Mouse (Mus musculus) gastrocnemius, postnatal 36 days (tissue): Measurements from ENCODE around the gene Slc5a5. TPM values are rescaled to one million over a fixed set of nuclear protein-coding genes. Genes with fewer than 3 reads are reported as not detected.

Experiments used
- DNase-seq, 2 experiments: peaks; one replicate each; pipeline ENCODE4 v3.0.0; 2022
- intact Hi-C: fragments of 180-260 bp; cut with DNase I; formaldehyde crosslinking; loops from one replicate; pipeline ENCODE4 v1.15.1; 2025
- long read RNA-seq, 2 experiments: library from polyadenylated mRNA; stranded (forward); transcript quantifications; one replicate each; pipeline ENCODE4 v2.0.0; 2021
- total RNA-seq, 2 experiments: library from RNA; stranded (reverse); gene quantifications; 2 replicates each; pipeline ENCODE4 v1.2.3; 2021

Slc5a5 gene
- total RNA-seq, result under 1 TPM in 1 of 2 experiments, not detected in 1; 0.10 TPM
- long read RNA-seq, experiment 1, result 0 reads
- long read RNA-seq, experiment 2, result 0 reads

- intact Hi-C loops, result loop anchor here (10.0 kb wide), 1 partner anchor 313 kb away; no protein-coding TSS in a partner anchor
- DNase-seq, result no peak
These were observed at the start of gene Slc5a5 for GRCm38 (mm10) chr8:70892022-70892895. Slc5a5 (minus strand) TSS chr8:70892757.

- DNase-seq, result no peak
- intact Hi-C loops, result no loop called here
These were observed 48.9 kb upstream of the Slc5a5 start for GRCm38 (mm10) chr8:70941478-70941877.

DNA sequence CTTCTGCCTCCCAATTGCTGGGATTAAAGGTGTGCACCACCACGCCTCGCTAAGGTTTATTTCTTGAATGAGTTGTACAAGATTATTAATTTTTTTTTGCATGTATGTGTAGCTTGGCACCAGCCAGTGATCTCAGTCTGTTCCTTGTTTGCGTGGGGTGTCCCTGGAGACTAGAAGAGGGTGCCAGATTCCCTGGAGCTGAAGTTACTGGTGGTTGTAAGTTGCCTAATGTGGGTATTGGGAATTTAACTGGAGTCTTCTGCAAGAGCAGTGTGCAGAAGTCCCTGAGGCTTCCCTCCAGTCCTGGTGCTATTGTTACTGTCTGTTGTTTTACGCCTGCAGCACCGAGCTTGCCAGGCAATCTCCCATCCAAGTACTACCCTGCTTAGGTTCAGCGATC lies 44.6 kb upstream of the Slc5a5 start:
- intact Hi-C loops, result no loop called here
- DNase-seq, result no peak

- no peak for DNase-seq
- intact Hi-C loops, result no loop called here
These were observed 42.2 kb upstream of the Slc5a5 start for GRCm38 (mm10) chr8:70934786-70935185.

DNA sequence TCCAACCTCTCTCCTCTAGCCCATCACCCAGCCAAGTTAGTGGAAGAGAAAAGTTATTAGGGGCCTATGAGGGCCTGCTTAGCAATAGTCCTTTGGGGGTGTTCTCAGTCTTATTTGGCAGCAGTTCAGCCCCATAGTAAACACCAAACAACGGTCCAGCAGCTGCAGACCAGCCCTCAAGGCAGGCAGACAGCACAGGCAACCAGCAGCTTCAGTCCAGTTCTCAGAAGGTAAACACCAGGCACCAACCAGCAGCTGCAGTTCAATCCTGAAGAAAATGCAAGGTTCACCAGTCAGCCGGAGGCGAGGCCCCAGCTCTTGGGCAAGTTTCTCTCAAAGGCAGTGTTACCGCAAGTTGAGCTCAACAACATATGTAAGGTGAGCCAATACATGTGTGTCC lies 40.5 kb upstream of the Slc5a5 start:
- DNase-seq, result no peak
- intact Hi-C loops, result no loop called here

GRCm38 (mm10) chr8:70931731-70932130 lies 39.2 kb upstream of the Slc5a5 start:
- intact Hi-C loops, result no loop called here

GRCm38 (mm10) chr8:70928778-70929322 lies 36.3 kb upstream of the Slc5a5 start:
- DNase-seq, result no peak
- intact Hi-C loops, result no loop called here

More at GRCm38 (mm10) chr8:70931731-70932130, 39.2 kb upstream of the Slc5a5 start:
- DNase-seq, result no peak

DNA sequence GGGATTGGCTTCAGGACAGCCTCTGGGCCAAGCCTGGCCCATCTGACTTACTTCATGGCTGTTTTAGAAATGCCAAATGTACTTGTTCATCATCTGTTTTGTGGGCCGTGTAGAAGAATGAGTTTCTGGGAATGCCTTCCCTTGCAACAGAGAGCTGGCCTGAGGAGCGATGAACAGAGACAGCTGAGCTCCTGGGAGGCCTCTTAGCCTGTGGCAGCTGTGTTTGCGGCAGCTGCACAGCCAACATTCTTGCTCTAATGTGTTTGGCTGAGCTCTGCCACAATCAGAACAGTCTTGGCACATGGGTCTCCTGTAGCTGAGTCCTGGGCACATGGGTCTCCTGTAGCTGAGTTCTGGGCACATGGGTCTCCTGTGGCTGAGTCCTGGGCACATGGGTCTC lies 35.5 kb upstream of the Slc5a5 start:
- no peak for DNase-seq
- intact Hi-C loops, result no loop called here

GRCm38 (mm10) chr8:70926396-70926795 lies 33.8 kb upstream of the Slc5a5 start:
- intact Hi-C loops, result no loop called here
- DNase-seq, result no peak

GRCm38 (mm10) chr8:70925754-70926153 lies 33.2 kb upstream of the Slc5a5 start:
- intact Hi-C loops, result no loop called here
- DNase-seq, result no peak

- no peak for DNase-seq
- intact Hi-C loops, result no loop called here
These were observed 31.6 kb upstream of the Slc5a5 start for GRCm38 (mm10) chr8:70924151-70924550.

- intact Hi-C loops, result no loop called here
- DNase-seq, result no peak
These were observed 27.7 kb upstream of the Slc5a5 start for GRCm38 (mm10) chr8:70920049-70920922.

DNA sequence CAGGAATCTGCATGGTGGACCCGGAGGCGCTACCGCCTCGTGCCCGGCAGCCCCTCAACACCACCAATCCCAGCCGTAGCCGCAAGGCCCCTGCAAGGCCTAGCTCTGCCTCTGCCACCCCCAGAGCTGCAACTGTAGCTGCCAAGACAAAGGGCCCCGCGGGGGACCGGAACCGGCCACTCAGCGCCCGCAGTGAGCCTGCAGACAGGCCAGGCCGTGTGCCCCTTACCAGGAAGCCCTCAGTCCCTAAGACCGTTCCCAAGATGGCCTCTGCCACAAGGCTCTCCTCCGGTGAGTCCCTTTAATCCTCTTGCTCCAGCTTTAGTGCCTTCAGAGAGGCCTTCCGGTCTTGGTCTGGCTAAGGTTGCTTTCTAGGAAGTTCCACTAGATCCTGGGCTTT lies 22.1 kb upstream of the Slc5a5 start:
- intact Hi-C loops, result no loop called here
- no peak for DNase-seq

DNA sequence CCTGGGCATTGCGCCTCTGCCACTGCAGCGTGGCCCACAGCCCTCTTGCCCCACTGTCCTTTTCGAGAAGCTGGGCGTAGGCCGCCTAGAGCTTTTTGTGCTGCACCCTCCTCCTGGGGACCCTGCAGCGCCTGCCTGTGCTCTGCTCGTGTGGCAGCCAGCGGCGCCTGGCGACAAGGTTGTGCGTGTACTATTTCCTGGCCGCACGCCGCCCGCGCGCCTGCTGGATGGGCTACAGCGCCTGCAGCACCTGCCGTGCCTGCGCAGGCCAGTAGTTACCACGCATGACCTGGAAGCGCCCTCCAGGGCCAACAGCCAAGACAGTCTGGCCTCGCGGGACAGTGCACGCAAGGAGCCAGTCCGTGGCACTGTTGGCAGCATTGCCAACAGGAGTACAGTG lies 21.0 kb upstream of the Slc5a5 start:
- intact Hi-C loops, result no loop called here
- DNase-seq, result no peak

GRCm38 (mm10) chr8:70912955-70913354 lies 20.4 kb upstream of the Slc5a5 start:
- intact Hi-C loops, result no loop called here
- DNase-seq, result no peak

DNA sequence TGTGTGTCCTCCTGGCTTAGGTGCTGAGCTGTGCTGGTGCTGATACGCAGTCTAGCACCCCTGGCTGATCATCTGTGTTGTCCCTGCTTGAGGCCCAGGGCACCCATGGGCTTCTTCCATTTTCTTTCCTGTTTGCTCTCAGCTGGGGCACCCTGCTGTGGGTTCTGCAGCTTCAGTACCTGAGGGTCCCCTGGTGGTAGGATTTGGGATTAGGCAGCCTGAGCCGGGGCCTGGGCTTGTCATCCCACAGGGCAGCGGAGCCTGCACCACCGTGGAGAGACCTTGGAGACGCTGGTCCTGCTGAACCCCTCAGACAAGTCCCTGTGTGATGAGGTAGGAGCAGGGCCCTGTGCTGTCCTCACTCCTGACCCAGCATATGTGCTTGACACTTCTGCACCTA lies 19.0 kb upstream of the Slc5a5 start:
- intact Hi-C loops, result no loop called here
- DNase-seq, result no peak

GRCm38 (mm10) chr8:70907518-70907917 lies 15.0 kb upstream of the Slc5a5 start:
- DNase-seq, result no peak
- intact Hi-C loops, result no loop called here

- DNase-seq, result peak; percentile 48 to 52
These were observed 13.5 kb upstream of the Slc5a5 start, which contains the start of gene Map1s for GRCm38 (mm10) chr8:70905831-70906736. Map1s (plus strand) TSS chr8:70905932.

DNA sequence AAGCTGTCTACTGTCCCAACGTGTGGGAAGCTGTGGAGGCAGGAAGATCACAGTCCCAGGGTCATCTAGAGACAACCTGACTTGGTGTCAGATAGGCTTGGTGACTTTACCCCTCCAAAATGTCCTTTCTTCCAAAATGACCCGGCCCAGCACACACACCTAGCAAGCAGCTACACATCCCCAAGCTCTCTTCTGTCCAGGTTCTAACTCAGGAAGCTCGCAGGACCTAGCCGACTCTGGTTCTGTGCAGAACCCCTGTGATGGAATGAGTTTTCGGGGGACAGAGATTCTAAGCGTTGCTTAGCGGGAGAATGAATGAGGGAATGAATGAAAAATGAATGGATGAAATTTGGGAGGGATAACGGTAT lies 12.9 kb upstream of the Slc5a5 start:
- intact Hi-C loops, result no loop called here
- DNase-seq, result no peak

More at GRCm38 (mm10) chr8:70905831-70906736, 13.5 kb upstream of the Slc5a5 start, which contains the start of gene Map1s:
- intact Hi-C loops, result no loop called here

- intact Hi-C loops, result no loop called here
- no peak for DNase-seq
These were observed 12.0 kb upstream of the Slc5a5 start for GRCm38 (mm10) chr8:70904532-70904931.
